Comparison of ENCODE assay signal across 10 mouse cellular contexts in the genomic region with DNA sequence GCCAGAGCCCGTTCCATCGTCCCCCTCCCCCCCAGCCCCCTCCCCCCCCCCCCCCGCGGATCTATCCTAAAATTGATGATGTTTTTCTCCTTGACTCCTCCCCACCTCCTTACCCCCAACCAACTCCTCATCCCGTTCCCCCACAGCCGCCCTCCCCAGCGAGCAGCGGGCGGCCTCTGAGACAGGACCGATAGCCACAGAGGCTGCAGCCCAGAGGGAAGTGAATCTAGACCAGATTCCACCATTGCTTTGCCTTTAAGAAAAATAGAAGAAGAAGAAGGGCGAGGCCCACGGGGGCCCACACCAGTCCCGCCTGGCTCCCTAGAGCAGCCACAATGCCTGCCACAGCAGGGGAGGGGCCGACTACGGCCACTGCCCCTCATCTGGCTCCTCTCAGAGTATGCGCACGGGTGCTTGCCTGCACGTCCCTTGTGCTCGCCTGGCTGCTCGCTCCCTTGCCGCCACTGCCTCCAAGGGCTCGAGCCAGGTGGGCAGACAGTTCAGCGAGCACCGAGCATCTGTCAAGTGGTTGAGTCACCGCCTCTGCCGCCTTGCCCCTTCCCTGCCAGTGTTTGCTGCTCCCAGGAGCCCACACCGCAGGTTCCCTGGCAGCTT.
DNase-seq lines count a peak whose midpoint lies in the region; ATAC-seq and TF ChIP-seq lines count a peak whose summit lies in the region.
"Had no signal": no experiment of that assay in that cellular context is flagged by ENCODE, and none has a peak within 500 bp of the region (broad histone marks: within the 10 kb centered on the region; RNA-seq: fewer than 3 reads in every experiment).

No protein-coding gene starts in this region.

- no peaks in the 10 kb centered on the region for H3K9me3 ChIP-seq in intestine, embryonic 14.5 days (ENCODE audit: control insufficient read depth, low read length)
- H3K9me3 ChIP-seq in midbrain, embryonic 15.5 days = no peaks in the 10 kb centered on the region
- no peaks in the 10 kb centered on the region for H3K9me3 ChIP-seq in lung, postnatal 0 days (ENCODE audit: low read length)

- WGBS in intestine, embryonic 14.5 days = 45% methylated on average over 20 of the region's 27 CpGs
- WGBS in midbrain, embryonic 15.5 days = 40% methylated on average over 25 of the region's 27 CpGs
- 47% methylated on average over 16 of the region's 27 CpGs for WGBS in lung, postnatal 0 days

- no peak overlapping the region for H3K27ac ChIP-seq in intestine, embryonic 14.5 days (ENCODE audit: low read depth)
- 0 out of 2 replicates have a peak overlapping the region, but pooled peaks have one; percentile 29 for H3K27ac ChIP-seq in midbrain, embryonic 15.5 days
- H3K27ac ChIP-seq in lung, postnatal 0 days (ENCODE audit: low read length) = no peak overlapping the region

- H3K27me3 ChIP-seq in intestine, embryonic 14.5 days (replicated peaks; ENCODE audit: control insufficient read depth, insufficient read depth, low read length) = no peaks in the 10 kb centered on the region
- H3K27me3 ChIP-seq in midbrain, embryonic 15.5 days (replicated peaks) = no peaks in the 10 kb centered on the region
- no peaks in the 10 kb centered on the region for H3K27me3 ChIP-seq in lung, postnatal 0 days (replicated peaks; ENCODE audit: insufficient read depth, low read length)

- H3K4me1 ChIP-seq in intestine, embryonic 14.5 days (replicated peaks; ENCODE audit: control insufficient read depth, insufficient read depth, low read length) = no peaks in the 10 kb centered on the region
- no peaks in the 10 kb centered on the region for H3K4me1 ChIP-seq in midbrain, embryonic 15.5 days
- no peaks in the 10 kb centered on the region for H3K4me1 ChIP-seq in lung, postnatal 0 days (ENCODE audit: insufficient read depth, low read depth, low read length)

- intact Hi-C loops in left cerebral cortex, postnatal 36 days (cut with DNase I) = no loop called here
- intact Hi-C loops in gastrocnemius, postnatal 14 days (cut with DNase I; ENCODE audit: low total_unique reads) = no loop called here

- no peak overlapping the region for H3K4me3 ChIP-seq in intestine, embryonic 14.5 days (ENCODE audit: low read depth, low read length)
- H3K4me3 ChIP-seq in midbrain, embryonic 15.5 days = peak overlapping the region; percentile 38
- H3K4me3 ChIP-seq in lung, postnatal 0 days (ENCODE audit: low read depth, low read length) = no peak overlapping the region

- no peaks in the 10 kb centered on the region for H3K36me3 ChIP-seq in intestine, embryonic 14.5 days (ENCODE audit: control insufficient read depth, insufficient read depth, low read length)
- H3K36me3 ChIP-seq in midbrain, embryonic 15.5 days (replicated peaks) = no peaks in the 10 kb centered on the region
- H3K36me3 ChIP-seq in lung, postnatal 0 days (ENCODE audit: insufficient read depth, low read length) = no peaks in the 10 kb centered on the region
- H3K36me3 ChIP-seq: G1E had no signal

- no peak overlapping the region for H3K9ac ChIP-seq in intestine, embryonic 14.5 days (ENCODE audit: low read length)
- peak overlapping the region; percentile 37; the same call in 1 of the 2 replicates for H3K9ac ChIP-seq in midbrain, embryonic 15.5 days
- H3K9ac ChIP-seq in lung, postnatal 0 days (replicated peaks; ENCODE audit: low read depth) = no peak overlapping the region

- no peak for TF ChIP-seq EP300 in lung, postnatal 0 days (IDR thresholded peaks at IDR 0.05)

- no peak for ATAC-seq in intestine, embryonic 14.5 days (replicated peaks; ENCODE audit: low FRiP score, low TSS enrichment, low read depth)
- peak; percentile 81 for ATAC-seq in midbrain, embryonic 15.5 days (replicated peaks)
- no peak for ATAC-seq in lung, postnatal 0 days

- TF ChIP-seq CTCF in lung, postnatal 0 days (IDR thresholded peaks at IDR 0.05) = no peak

- DNase-seq in left cerebral cortex, adult 18-20 months (ENCODE audit: low spot score in 2 of 2) = peak; percentile 1
- DNase-seq in left cerebral cortex, postnatal 36 days (ENCODE audit: low spot score in 2 of 2) = no peak
- DNase-seq in embryo, embryonic 9.5 days (ENCODE audit: extremely low spot score) = peak; percentile 0
- no peak for DNase-seq in intestine, embryonic 14.5 days (ENCODE audit: low spot score)
- DNase-seq in lung, postnatal 0 days (ENCODE audit: low spot score) = no peak
- no peak for DNase-seq in thymus, postnatal 10 days (ENCODE audit: low spot score in 2 of 2)
- no peak for DNase-seq in gastrocnemius, postnatal 14 days
- DNase-seq: cerebellum, adult 9-10 months had no signal

- peak overlapping the region; percentile 42 for H3K4me2 ChIP-seq in intestine, embryonic 14.5 days (ENCODE audit: low read length)
- H3K4me2 ChIP-seq in midbrain, embryonic 15.5 days = peak overlapping the region; percentile 51
- no peak overlapping the region for H3K4me2 ChIP-seq in lung, postnatal 0 days (replicated peaks; ENCODE audit: low read depth, low read length)

Comparison
In these comparisons a context has a peak if more than half of its experiments do, and no peak if none do; other contexts are left out.
1. DNase-seq: peak in left cerebral cortex, adult 18-20 months (2 of 2) and embryo, embryonic 9.5 days (single experiment); none in left cerebral cortex, postnatal 36 days (0 of 2), intestine, embryonic 14.5 days (single experiment), lung, postnatal 0 days (single experiment), thymus, postnatal 10 days (0 of 2) and gastrocnemius, postnatal 14 days (single experiment).